Mouse (Mus musculus) kidney, adult 2 months (tissue): Measurements from ENCODE around the gene Unc13a.

Experiments
- CTCF ChIP-seq: fragments of 200-500 bp; conservative IDR thresholded peaks from 2 replicates; pipeline ENCODE4 v1.5.1; 2011; ENCODE audit warnings: low read depth, mild to moderate bottlenecking, control low read depth, low read length, moderate library complexity, mixed read lengths; ENCODE audit not compliant: insufficient read depth, insufficient read length
- POLR2A ChIP-seq: fragments of 200-500 bp; IDR thresholded peaks from one replicate; pipeline ENCODE4 v1.6.1; 2011; ENCODE audit warnings: low read depth, low read length, control low read depth

- TF ChIP-seq CTCF = no peak
- no peak for TF ChIP-seq POLR2A
Measured at GRCm38 (mm10) chr8:71709134-71709799, 37.7 kb upstream of the Unc13a start.
